Mouse (Mus musculus) kidney, postnatal 0 days (tissue): ENCODE results near the gene Rnf180. TPM values are rescaled to one million over a fixed set of nuclear protein-coding genes. Genes with fewer than 3 reads are reported as not detected.

ENCODE experiments used
- ATAC-seq: fragments of 200-750 bp; cut with Nextera tagmentation; replicated peaks from 2 replicates; pipeline ENCODE4 v1.8.0; 2017; ENCODE audit warnings: low read depth, moderate number of reproducible peaks, moderate TSS enrichment, moderate library complexity; ENCODE audit not compliant: low FRiP score
- DNase-seq: peaks from one replicate; pipeline ENCODE4 v3.0.0-alpha.2; 2016; ENCODE audit warnings: low spot score
- H3K27ac ChIP-seq: fragments of 300-500 bp; sonication (generic); 2 replicates; pipeline ENCODE4 v1.5.1; 2014; ENCODE audit warnings: mild to moderate bottlenecking
- H3K27me3 ChIP-seq: fragments of 300-500 bp; sonication (generic); 2 replicates; pipeline ENCODE4 v1.6.1; 2014; ENCODE audit warnings: low read length, mixed read lengths; ENCODE audit not compliant: insufficient read depth
- H3K36me3 ChIP-seq: fragments of 300-500 bp; sonication (generic); 2 replicates; pipeline ENCODE4 v1.6.1; 2014; ENCODE audit warnings: low read length, mixed read lengths; ENCODE audit not compliant: insufficient read depth
- H3K4me1 ChIP-seq: fragments of 300-500 bp; sonication (generic); replicated peaks from 2 replicates; pipeline ENCODE4 v1.6.1; 2014; ENCODE audit warnings: antibody characterized with exemption, low read length, mixed read lengths; ENCODE audit not compliant: insufficient read depth
- H3K4me2 ChIP-seq: fragments of 300-500 bp; sonication (generic); 2 replicates; pipeline ENCODE4 v1.6.1; 2014; ENCODE audit warnings: mild to moderate bottlenecking, low read length, moderate library complexity, mixed read lengths
- H3K4me3 ChIP-seq: fragments of 300-500 bp; sonication (generic); replicated peaks from 2 replicates; pipeline ENCODE4 v1.5.1; 2014; ENCODE audit warnings: low read depth, low read length
- H3K9ac ChIP-seq: fragments of 300-500 bp; sonication (generic); 2 replicates; pipeline ENCODE4 v1.6.1; 2014; ENCODE audit warnings: low read depth, low read length
- H3K9me3 ChIP-seq: fragments of 300-500 bp; sonication (generic); replicated peaks from 2 replicates; pipeline ENCODE4 v1.6.1; 2016; ENCODE audit warnings: low read length, inconsistent platforms, mixed read lengths
- CTCF ChIP-seq: IDR thresholded peaks from 2 replicates; pipeline ENCODE4 v1.5.1; 2016; ENCODE audit warnings: antibody characterized with exemption, low read depth, mild to moderate bottlenecking, moderate library complexity
- WGBS: fragments of 180-500 bp; shearing (Covaris S2); extraction: QIAGEN DNeasy Blood & Tissue Kit; methylation state at CpG from one replicate; pipeline ENCODE4 v1.1.7; 2014; 5-methylcytosine and 5-hydroxymethylcytosine counted together
- polyA plus RNA-seq: library from polyadenylated mRNA; unstranded; fragments of >200 nt; fragmentation: Nextera tagmentation; extraction: Ambion mirVana; gene quantifications from 2 replicates; pipeline ENCODE4 v1.2.1, GENCODE M21; 2015

Gene Rnf180
- polyA plus RNA-seq, 1 experiment from 2014 or later: 7.3 TPM

DNA sequence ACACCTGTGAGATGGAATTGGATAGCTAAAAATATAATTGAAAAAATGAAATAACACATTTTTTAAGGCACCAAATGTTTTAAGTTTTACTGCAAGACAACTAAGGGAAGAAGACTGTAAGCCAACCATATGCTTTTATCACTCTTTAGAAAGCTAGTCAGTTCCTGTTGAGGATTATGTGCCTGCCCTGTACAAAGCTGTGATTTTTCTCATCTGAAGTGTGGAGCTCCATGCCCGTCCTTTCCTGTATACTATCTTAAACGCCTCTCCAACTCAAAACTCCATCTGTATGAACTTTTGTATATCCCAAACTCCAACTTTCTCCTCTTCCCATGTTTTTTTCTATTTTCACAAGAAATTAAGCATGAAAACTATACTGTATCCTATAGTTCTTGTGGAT is 10.9 kb upstream of the Rnf180 start:
- H3K4me2 ChIP-seq: no peak overlapping the region
- no peaks in the 10 kb centered on the region for H3K27me3 ChIP-seq
- no peak for TF ChIP-seq CTCF
- DNase-seq: no peak
- H3K4me1 ChIP-seq: no peaks in the 10 kb centered on the region
- no peak overlapping the region for H3K27ac ChIP-seq
- H3K36me3 ChIP-seq: no peaks in the 10 kb centered on the region
- no peaks in the 10 kb centered on the region for H3K9me3 ChIP-seq
- H3K9ac ChIP-seq: no peak overlapping the region
- ATAC-seq: no peak
- 89% methylated on average over 2 of the region's 2 CpGs for whole genome bisulfite sequencing
- H3K4me3 ChIP-seq: no peak overlapping the region

DNA sequence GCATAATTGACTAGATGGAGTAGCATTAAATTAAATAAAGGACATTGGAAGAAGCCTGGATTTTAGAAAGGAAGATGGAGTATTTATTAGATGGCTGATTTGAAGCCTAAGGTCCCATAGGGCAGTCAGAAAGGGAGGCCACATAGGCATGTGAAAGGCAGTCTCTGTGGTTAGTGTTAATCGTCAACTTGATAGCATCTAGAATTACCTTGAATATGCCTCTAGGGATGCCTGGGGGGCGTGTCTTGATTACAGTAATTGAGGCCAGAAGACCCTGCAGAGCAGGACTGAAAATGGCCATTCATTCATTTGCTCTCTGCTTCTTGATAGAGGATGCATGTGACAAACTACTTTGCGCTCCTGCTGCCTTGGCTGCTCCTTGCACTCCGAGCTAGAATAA is 9.4 kb upstream of the Rnf180 start:
- Histone ChIP-seq H3K27me3 (no peaks in the 10 kb centered on the region), H3K4me2 (no peak overlapping the region), H3K9ac (no peak overlapping the region), H3K4me1 (no peaks in the 10 kb centered on the region), H3K4me3 (no peak overlapping the region), H3K36me3 (no peaks in the 10 kb centered on the region), H3K27ac (no peak overlapping the region), H3K9me3 (no peaks in the 10 kb centered on the region)
- 49% methylated on average over 4 of the region's 4 CpGs for WGBS
- no peak for DNase-seq
- no peak for TF ChIP-seq CTCF
- ATAC-seq: no peak

DNA sequence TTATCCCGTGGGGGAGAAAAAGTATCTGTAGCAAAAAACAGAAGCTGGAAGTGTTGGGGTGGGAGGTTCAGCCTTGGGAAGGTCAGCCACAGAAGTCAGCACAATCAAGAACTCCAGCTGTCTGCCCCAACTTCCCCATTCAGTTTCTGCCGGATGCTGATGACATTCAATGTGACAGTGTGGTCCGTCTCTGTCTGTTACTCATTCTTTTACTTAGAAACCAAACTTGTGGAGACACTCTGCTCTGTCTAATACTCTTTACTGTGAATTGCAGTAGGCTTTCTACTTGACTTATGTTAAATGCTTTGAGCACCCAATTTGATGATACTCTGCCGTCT is 5.4 kb upstream of the Rnf180 start:
- WGBS: 63% methylated on average over 4 of the region's 4 CpGs
- Histone ChIP-seq H3K4me1 (no peaks in the 10 kb centered on the region), H3K27me3 (no peaks in the 10 kb centered on the region), H3K27ac (no peak overlapping the region), H3K9ac (no peak overlapping the region), H3K9me3 (no peaks in the 10 kb centered on the region), H3K4me2 (no peak overlapping the region), H3K4me3 (no peak overlapping the region), H3K36me3 (no peaks in the 10 kb centered on the region)
- DNase-seq (no peak), ATAC-seq (no peak)
- TF ChIP-seq CTCF: no peak

DNA sequence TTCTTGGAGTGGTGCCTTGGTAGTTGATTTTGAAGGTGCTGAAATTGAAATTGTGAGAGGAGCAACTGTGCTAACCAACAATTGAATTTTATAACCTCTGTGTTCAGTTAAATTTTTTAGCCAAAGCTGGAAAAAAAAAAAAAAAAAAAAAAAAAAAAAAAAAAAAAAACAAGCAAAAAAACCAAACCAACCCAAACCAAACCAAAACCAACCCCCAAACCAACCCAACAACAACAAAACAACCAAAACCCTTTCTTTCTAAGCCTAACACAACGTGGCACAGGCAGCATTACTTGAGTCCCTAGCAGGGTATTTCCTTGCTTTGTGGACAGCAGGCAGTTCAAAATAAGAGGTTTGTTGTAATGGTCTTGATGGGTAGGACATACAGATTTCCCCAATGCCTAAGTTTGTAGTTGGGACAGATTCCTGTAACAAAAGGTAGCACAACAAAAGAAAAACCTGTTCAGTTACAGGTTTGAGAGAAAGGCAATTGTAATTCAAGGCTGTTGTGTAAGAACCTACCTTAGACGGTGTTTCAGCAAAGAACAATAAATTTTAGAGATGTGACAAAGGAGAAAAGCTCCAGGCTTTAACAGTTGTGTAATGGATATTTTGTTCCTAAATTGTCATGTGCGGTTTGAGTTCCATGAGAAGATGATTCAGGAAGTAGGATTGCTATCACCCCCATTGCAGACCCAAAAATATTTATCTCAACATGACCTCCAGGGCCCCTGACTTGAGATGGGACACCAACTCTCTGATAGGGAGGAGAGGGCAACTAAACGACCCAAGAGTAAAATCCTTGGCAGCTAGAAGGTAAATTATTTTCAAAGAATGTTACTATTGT is 4.8 kb upstream of the Rnf180 start:
- Histone ChIP-seq H3K9me3 (no peaks in the 10 kb centered on the region), H3K9ac (no peak overlapping the region), H3K36me3 (no peaks in the 10 kb centered on the region), H3K4me1 (no peaks in the 10 kb centered on the region), H3K4me2 (no peak overlapping the region), H3K4me3 (no peak overlapping the region), H3K27me3 (no peaks in the 10 kb centered on the region), H3K27ac (no peak overlapping the region)
- DNase-seq: no peak
- no peak for TF ChIP-seq CTCF
- no peak for ATAC-seq
- 36% methylated on average over 4 of the region's 4 CpGs for WGBS

DNA sequence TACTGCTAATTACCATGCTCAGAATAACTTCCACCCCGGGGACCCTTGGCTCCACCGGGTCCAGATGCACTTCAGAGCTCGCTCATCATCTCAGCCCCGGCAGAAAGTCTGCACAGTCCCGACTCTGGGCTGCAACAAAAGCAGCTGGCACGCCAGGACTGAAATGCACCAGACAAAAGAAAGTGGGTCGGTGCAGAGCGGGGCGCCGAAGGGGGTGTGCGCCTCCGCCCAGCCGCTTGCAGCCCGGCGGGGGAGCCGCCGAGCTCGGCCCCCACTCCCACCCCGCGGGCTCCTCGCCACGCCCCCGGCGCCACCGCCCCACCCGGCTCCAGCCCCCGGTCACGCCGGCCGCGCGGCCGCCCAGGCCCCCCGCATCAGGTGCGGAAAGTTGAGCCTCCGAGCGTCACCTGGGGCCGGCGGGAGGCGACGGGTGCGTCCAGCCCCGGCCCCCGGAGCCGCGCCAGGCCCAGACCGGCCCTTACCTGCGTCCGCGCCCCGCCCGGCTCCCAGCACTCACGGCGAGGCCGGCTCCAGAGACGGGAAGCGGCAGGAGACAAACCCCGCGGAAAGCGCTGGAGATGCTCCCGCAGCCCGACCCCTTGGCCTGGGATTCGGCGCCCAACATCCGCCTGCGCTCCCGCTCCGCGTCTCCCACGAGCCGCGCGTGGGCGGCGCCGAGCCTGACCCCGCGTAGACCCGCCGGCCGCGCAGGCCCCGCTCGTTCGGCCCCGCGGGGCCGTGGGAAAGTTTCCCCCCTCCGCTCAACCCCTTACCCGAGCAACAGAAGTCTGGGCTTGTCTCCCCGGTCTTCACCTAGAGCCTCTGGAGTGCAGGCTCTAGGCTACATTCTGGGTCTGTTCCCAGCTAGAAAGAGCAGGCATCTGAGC is 591 bp downstream of the Rnf180 start:
- ATAC-seq: peak; percentile 91
- 0 out of 2 replicates have a peak, but pooled peaks cover 3% of the 10 kb centered on the region for H3K4me1 ChIP-seq
- under 1% methylated on average over 78 of the region's 91 CpGs for WGBS
- H3K36me3 ChIP-seq: no peaks in the 10 kb centered on the region
- H3K27me3 ChIP-seq: no peaks in the 10 kb centered on the region
- H3K4me2 ChIP-seq: peak overlapping the region; percentile 99
- peak overlapping the region; percentile 62 for H3K27ac ChIP-seq
- peak overlapping the region; percentile 87 for H3K4me3 ChIP-seq
- no peaks in the 10 kb centered on the region for H3K9me3 ChIP-seq
- peak overlapping the region; percentile 86 for H3K9ac ChIP-seq
- DNase-seq: peak; percentile 48
- no peak for TF ChIP-seq CTCF

DNA sequence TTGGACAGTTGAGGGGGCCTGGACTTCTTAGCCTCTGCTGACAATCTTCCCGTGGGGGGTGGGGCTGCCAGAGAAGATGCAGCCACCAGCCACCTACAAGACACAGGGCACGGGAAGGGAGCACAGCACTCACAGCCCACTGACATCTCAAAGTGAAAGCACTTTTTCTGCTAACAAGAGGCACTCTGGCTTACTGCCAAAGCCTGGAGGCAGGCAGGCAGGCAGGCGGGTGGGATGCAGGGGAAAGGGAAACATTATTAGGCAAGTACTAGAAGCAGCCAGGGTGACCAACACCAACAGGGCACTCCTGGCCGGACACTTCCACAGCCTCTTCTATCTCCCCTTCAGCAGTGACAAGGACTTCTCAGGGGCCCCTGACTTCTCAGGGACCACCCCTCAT is 2.8 kb downstream of the Rnf180 start:
- H3K27me3 ChIP-seq: no peaks in the 10 kb centered on the region
- peak overlapping the region; percentile 23; the same call in 1 of the 2 replicates for H3K4me2 ChIP-seq
- no peak overlapping the region for H3K4me3 ChIP-seq
- no peak overlapping the region for H3K9ac ChIP-seq
- no peak overlapping the region for H3K27ac ChIP-seq
- ATAC-seq (no peak), DNase-seq (peak; percentile 46)
- H3K36me3 ChIP-seq: no peaks in the 10 kb centered on the region
- 0 out of 2 replicates have a peak, but pooled peaks cover 3% of the 10 kb centered on the region for H3K4me1 ChIP-seq
- 17% methylated on average over 4 of the region's 4 CpGs for WGBS
- H3K9me3 ChIP-seq: no peaks in the 10 kb centered on the region
- no peak for TF ChIP-seq CTCF
